Mouse (Mus musculus): ENCODE measurements around the gene Nicn1.

Gene Nicn1

DNA sequence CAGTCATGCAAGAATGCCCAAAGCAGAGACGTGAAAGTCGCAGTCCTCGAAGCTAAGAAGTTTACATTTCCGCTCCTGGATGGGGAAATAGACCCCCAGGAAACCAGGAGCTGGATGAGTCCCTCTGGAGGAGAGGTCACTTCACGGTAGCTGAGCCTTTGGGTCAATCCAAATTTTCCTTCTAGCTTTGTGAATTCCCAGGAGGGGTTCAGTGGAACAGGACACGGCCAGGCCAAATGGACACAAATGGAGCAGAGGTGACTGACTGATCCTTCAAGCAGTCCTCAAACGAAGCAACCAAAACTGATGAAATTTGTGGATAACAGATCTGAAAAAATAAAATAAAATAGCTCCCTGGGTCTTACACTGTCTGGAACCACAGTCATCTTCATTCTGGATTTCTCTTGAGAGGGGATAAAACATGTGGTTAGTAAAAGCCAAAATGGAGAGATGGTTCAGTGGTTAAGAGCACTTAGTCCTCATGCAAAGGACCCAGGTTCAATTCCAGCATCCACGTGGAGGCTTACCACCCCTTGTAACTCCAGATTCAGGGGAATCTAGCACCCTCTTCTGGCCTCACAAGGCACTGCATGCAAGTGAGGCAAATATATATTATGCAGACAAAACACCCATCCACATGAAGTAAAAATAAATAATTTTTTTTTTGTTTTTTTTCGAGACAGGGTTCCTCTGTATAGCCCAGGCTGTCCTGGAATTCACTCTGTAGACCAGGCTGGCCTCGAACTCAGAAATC, 11.4 kb upstream of the Nicn1 start:
- 75% methylated on average over 10 of the region's 10 CpGs for whole genome bisulfite sequencing

DNA sequence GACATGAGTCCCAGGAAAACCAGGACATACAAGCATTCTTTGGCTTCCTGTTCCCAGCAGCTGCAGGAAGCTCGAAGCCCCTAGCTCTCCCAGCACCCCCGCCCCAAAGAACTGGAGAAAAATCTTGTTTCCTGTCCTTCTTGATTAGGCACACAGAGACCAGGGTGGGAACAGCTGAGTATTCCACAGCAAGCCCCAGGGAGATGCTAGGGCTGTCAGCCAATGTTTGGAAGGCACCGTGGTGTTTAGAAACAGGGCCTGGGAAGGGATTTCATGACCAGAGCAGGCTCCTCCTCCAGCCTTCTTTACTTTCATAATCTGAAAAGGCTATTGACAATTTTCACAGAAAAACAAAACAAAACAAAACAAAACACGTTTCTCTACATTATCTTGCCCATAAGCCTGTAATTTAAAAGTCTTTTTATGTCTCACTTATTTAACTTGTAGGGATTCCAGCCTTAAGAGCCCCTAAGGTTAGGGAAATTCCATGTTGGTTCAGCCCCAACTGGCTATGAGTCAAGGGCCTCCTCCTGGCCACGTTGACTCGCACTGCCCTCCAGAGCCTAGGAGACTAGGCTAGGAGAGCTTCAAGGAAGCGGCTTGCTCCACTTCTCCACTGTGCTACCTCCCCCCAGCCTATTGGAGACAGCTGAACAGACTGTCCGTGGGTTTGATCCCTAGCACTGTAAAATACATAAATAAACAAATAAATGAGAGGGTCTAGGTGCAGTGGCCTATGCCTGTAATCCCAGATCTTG, 10.0 kb upstream of the Nicn1 start:
- WGBS = 46% methylated on average over 8 of the region's 8 CpGs

DNA sequence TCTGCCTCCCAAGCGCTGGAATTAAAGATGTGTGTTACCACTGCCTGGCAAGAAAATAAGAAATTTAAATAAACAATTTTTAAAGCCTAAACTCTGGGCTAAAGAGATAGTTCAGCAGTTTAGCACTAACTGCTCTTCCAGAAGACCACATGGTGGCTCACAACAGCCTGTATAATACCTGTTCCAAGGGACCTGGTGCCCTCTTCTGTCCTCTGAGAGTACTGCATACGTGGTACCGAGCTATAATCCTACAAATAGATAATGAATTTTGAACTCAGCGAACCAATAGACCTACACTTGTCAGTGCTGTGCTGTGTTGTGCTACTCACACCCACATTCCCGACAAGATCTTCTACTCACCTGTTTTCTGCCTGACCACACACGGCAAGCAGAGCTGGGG, 5.8 kb upstream of the Nicn1 start:
- WGBS = 13% methylated on average over 6 of the region's 6 CpGs

DNA sequence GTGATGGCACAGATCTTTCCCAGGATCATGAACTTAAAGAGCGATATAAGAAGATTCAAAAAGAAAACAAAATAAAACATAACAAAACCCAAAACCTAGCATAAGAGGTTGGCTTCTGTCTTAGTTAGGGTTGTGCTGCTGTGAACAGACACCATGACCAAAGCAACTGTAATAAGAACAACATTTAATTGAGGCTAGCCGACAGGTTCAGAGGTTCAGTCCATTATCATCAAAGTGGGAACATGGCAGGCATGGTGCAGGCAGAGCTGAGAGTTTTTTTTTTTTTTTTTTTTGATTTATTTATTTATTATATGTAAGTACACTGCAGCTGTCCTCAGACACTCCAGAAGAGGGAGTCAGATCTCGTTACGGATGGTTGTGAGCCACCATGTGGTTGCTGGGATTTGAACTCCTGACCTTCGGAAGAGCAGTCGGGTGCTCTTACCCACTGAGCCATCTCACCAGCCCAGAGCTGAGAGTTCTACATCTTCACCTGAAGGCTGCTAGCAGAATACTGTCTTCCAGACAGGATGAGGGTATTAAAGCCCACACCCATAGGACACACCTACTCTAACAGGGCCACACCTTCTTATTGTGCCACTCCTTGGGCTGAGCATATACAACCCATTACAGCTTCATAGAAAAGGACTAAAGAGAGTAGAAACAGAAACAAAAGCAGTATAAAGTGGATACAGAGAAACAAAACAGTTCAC, 2.5 kb upstream of the Nicn1 start:
- WGBS = 78% methylated on average over 6 of the region's 6 CpGs

DNA sequence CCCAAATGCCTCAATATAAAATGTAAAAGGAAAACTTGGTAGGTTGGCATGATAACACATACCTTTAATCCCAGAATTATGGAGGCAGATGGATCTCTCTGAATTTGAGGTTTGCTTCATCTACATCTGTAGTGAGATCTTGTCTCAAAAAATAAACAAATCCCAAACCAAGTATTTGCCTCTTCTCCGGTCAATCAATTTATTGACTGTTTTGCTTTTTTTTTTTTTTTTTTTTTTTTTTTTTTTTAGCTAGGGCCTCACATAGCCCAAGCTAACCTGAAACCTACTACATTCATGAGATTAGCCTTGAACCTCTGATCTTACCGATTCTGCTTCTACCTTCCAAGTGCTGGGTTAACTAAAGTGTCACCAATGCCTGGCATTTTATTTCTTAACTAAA, 882 bp upstream of the Nicn1 start:
- WGBS = 65% methylated on average over 2 of the region's 2 CpGs

DNA sequence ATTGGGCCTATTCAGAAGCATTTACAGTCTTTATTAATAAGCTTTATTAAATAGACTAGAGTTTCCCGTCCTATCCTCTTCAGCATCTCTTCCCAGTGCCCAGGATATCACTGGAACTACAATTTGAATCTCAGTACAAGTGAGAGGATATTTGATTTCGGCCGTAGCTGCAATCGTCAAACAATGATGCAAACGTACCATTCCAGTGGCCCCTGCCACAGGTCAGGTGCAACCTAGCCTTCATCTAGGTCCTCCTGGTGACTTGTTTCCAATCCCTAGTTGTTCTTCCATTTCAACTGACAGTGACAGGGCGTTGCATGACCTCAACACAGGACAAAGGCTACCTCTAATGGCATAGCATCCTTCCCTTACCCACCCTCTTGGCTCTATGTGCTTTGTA, 544 bp downstream of the Nicn1 start:
- 23% methylated on average over 6 of the region's 6 CpGs for WGBS

DNA sequence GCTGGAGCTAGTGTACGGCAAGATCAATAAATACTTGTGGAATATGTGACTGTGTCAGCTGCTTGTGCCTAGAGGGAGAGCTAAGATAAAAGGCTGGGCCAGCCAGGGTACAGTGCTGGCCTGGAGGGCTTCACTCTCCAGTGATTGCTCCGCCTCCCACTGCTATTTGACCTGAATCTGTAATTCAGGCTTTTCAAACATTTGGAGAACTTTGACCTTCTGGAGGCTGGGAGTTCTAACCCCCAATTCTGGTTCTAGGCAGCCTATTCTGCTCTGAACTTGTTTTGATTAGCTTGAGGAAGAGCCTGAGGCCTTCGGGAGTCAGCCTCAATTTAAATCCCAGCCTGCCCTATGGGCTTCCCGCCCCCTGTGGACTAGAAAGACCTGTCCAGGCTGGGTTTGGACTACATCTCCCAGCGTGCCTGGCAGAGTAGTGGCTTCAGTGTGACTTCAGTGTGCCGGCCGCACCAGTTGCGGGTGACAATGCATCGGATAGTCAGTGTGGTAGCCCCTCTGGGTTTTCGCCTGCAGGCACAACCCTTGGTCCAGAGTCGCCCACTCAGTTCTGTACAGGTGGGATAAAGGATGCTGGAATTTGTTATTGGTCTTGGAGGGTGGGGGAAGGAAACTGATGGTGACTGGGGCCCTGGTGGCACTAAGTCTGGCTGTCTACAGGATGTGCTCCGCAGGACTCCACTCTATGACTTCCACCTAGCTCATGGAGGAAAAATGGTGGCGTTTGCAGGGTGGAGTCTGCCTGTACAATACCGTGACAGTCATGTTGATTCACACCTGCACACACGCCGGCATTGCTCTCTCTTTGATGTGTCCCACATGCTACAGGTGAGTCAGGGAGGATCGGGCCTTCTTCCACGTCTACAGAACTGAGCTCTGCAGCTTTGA, 6.5 kb downstream of the Nicn1 start, which contains the start of gene Amt:
Gene Amt (plus strand): TSS at position 401 of the 903 bp plus-strand sequence.
- 39% methylated on average over 18 of the region's 18 CpGs for WGBS

DNA sequence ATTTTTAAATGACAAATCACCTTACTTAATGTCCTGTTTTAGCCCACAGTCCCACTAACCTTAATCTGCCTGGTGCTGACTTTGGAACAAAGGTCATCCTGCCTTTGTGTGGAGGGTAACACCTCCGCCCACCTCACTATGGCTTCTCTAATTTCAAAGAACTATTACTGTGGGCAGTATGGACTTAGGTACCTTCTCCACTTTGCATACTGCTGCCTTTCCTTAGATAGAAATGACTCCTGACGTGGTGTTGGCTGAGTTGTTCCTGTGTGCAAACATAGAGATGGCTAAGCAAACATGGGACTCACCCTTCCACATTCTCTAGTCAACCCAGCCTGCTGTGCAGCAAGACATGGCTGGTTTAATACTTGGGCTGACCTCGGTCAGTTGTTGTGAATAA, 11.6 kb downstream of the Nicn1 start:
- WGBS = 84% methylated on average over 3 of the region's 3 CpGs

DNA sequence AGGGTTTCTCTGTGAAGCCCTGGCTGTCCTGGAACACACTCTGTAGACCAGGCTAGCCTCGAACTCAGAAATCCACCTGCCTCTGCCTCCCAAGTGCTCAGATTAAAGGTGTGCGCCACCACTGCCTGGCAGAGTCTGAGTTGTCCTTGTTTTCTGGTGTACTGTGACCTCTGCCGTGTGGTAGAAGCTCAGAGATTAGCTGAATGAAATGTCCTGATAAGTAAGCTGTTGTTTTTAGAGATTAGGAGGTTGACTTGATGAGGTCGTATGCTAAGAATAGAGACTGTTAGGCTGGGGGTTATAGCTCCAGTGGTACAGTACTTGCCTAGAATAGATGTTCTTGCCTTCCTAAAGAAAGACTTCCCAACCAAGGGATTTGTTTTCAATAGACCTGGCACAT, 14.5 kb downstream of the Nicn1 start:
- WGBS = 77% methylated on average over 4 of the region's 4 CpGs

DNA sequence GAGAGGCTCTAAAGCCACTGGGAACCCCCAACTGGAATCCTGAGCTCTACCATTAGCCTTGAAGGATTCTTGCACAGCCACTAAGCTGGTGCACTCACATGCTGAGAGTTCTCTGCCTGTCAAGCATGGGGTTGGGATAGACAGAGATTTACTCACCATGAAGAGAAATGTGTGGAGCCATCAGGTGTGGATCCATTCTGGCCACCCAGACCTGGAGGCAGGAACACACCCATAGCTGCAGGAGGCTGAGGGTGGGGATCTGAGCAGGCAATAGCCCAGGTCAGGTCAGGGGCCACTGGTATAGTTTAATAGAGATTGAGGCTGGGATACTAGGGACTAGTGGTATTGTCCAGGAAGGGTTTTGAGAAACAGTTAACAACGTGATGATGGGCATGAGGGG, 14.9 kb downstream of the Nicn1 start:
- 0% methylated on average over 1 of the region's 1 CpGs for WGBS

DNA sequence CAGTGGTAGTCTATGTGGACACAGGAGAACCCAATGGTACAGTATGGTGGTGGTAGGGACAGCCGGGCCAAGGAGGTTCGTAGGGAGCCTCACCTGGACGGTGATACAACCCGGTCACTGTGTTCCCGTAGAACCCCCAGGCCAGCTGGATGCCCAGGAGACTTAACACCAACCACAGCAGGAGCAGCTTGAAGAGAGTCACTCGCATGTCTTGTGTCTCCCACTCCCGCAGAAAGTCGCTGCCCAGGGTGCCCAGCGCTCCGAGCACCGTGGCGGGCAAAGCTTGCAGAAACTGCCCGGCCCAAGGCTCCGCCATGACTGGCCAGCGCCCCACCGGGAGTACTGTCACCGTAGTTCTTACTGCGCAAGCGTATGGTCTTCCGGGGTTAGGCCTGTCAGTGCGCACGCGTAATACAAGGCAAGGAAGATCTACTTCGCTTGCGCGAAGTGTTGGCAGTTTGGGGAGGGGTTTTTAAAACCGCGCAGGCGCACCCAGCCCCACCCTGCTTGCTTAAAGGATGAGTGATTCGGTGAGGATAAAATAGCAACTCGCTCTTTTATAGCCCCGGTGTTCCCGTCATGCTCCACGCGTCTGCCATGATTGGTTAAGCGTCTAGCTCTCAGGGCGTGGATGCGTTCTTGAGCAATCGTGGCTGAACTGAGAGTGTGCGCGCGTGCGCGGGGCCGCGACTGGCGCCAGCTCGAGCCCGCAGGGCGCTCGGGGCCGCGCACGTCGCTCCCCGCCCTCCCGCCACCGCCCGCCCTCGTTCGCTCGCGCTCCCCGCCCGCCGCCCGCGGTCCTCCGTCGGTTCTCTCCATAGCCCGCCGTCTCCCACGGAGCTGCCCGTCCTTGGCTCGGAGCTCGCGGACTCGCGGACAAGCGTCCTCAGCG, 15.6 kb downstream of the Nicn1 start, which contains the start of the genes Rhoa and Tcta:
Gene Rhoa (plus strand): TSS at position 501 of the 892 bp plus-strand sequence.
Gene Tcta (minus strand): TSS at position 532 of the 892 bp plus-strand sequence.
- WGBS = under 1% methylated on average over 81 of the region's 81 CpGs

DNA sequence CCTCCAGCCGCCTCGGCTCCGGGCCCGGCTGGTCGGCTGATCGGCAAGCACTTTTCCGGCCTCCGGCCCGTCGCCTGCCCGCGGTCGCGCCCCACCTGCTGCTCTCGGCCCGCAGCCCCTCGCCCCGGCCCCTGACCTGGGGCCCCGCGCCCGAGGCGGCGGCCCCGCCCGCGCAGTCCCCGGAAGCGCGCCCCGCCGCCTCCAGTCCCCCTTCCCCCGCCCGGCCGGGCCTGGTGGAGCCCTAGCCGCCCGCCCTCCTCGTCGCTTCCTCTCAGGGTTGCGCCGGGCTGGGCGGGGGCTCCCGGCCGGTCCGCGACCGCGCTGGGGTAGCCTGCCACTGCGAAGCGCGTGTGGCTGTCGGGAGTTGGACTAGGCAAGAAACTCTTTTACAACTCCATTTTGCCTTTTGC, 16.3 kb downstream of the Nicn1 start:
- WGBS = 2% methylated on average over 51 of the region's 51 CpGs

DNA sequence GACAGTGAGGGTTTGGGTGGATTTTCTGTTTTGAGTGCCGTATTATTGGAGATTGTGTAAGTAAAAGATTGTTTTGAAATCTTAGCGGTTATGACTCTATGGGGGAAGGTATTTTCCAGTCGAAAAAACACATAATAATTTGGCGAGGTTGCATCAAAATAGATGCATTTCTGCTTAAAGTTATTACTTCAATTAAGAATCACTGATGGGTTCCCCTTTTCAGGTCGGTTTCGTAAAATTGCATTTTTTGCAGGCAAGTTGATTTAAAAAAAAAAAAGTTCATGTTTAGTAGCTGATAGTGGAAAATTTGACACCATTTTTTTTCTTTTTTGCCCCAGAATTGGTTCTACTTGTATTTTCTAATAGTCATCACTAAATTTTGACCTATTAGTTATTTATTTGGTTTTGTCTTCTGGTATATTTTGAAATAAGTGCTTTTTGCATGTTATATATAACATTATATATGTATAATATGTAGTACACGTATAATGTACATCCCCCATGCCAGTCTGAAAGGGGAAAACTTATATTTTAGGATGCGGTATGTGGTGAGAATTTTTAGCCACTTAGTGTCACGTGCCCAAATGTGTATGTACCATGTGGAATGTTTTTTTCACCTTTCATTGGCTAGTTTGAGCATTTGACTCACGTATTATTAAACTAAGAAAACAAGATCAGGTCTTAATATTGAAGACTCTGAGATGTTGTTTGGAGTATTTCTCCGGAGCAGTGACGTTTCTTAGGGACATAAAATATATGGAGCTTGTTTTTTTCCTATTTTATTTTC, 17.0 kb downstream of the Nicn1 start:
- 3% methylated on average over 12 of the region's 12 CpGs for WGBS

DNA sequence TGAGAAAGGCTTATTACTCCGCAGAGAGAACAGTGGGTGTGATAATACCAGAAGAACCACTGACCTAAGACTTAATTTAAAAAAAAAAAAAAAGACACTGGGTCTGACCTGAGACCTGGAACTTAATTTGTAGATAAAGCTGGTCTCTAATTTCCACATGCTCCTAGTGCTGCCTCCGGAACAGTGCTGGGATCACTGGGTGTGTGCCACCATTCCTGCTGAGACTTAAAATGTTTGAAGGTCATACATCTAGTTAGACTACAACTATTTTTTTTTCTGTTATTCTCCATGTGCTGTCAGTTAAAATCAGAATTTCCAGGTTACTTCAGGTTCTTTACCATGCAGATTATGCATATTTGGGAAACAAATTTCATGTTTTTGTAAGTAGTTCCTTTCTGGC, 17.9 kb downstream of the Nicn1 start:
- 18% methylated on average over 2 of the region's 2 CpGs for WGBS

DNA sequence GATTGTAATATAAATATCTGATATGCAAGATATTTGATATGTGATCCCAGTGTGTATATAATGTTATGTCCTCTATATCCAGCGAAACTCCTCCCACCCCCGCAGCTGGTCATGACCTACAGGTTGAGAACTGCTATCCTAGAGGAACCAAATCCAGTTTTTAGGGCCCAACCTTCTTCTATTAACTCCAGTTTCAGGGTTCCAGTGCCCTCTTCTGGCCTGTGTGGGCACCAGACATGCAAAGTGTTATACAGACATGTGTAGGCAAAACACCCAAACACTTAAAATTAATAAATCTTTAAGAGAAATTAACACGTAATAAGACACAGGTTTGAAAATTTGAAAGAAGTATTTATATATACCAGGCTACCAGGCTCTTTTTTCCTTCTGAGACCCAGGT, 27.3 kb downstream of the Nicn1 start:
- WGBS = 92% methylated on average over 3 of the region's 3 CpGs

DNA sequence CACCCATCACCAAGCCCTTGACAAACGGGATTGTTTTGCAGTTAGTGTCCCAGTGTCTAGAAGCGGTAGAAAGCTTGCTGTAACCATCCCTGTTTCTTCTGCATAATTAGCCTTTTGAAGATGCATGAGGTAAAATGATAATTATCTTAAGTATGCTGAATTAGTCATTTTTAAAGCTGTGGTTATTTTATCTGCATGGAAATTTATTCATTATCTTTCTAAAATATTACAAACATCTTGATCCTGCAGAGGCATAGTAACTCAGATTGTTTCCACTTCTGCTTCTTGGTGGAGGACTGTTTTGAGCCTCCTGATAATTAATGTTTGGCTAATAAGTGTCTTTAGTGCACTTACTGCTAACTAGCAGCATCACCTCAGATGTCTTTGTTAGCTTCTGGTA, 28.2 kb downstream of the Nicn1 start:
- 40% methylated on average over 2 of the region's 2 CpGs for WGBS

DNA sequence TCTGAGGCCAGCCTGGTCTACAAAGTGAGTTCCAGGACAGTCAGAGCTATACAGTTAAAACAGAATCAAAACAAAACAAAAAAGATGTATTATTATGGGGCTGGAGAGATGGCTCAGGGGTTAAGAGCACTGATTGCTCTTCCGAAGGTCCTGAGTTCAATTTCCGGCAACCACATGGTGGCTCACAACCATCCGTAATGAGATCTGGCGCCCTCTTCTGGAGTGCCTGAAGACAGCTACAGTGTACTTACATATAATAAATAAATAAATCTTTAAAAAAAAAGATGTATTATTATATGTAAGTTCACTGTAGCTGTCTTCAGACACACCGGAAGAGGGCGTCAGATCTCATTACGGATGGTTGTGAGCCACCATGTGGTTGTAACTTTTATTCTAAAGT, 31.8 kb downstream of the Nicn1 start:
- 81% methylated on average over 7 of the region's 7 CpGs for WGBS

DNA sequence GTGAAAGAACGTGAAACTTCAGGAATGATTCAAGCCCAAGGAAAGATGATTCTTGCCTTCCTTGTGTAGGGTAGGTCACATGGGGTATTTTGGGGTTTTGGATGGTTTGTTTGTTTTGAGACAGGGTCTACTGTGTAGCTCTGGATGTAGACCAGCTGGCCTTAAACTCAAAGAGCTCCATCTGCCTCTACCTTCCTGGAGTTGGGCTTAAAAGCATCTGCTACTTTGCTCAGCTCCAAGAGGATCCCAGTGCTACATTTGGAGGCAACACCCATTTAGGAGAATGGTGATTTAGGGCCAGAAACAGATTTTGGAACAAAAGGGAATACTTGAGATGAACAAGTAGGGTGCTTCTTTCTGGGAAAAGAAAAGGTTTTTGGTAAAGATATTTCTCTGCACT, 34.6 kb downstream of the Nicn1 start:
- WGBS = 51% methylated on average over 1 of the region's 1 CpGs

DNA sequence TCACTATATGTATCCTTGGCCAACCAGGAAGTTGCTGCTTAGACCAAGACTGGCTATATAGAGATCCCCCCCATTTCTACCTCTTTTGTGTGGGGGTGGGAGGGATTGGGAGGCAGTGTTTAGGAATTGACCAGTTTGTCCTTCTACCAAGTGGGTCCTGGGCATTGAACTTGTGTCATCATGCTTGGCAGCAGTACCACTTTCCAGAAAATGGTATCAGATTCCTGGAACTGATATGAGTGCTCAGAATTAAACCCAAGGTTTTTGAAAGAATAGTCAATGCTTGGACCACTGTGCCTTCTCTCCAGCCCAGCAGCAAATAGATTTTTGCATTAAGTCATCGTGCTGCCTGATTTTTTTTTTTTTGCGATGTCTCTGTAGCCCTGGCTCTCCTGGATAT, 35.6 kb downstream of the Nicn1 start:
- 89% methylated on average over 2 of the region's 2 CpGs for WGBS

All from cerebral cortex, adult 2 months (tissue).